Mouse (Mus musculus): Measurements from ENCODE around the gene Ntn1. TPM values are rescaled to one million over a fixed set of nuclear protein-coding genes. Genes with fewer than 3 reads are reported as not detected.

Ntn1 gene
- polyA plus RNA-seq, 1 experiment from 2014 or later: 14.1 TPM

DNA sequence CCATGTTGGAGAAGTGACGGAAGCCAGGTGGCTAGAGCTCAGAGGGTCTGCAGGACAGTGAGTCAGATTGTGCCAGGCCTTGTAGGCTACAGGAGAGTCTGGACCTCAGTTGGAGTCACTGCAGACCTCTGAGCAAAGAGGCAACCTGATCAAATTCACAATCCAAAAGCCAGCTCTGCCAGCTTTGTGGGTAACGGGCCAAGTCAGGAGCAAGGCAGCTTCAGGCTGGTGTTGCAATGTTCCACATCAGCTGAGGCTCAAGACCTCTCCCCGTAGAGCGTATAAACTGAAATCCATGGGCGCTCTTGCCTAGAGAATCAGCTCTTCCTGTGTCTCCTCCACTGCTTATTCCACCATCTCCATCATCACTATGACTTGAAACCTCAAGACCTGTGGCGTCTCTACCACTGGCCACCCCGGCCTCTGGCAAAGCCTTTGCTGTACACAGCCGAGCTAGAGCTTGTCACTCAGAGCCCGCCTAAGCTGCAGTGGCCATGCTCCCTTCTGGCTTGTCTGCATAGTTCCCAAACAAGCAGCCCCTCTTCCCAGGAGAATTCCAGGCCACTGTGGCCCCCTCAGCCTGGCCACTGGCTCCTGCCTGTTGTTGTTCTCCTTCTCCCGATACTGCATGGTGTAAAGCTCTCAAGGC, 198.7 kb downstream of the Ntn1 start:
- WGBS: 84% methylated on average over 10 of the region's 10 CpGs
- Histone ChIP-seq H3K36me3 (replicated peaks; ENCODE audit: control insufficient read depth, insufficient read depth) (no peaks in the 10 kb centered on the region), H3K9me3 (ENCODE audit: control insufficient read depth, low read length) (no peaks in the 10 kb centered on the region), H3K9ac (no peak overlapping the region), H3K4me1 (replicated peaks; ENCODE audit: control insufficient read depth, insufficient read depth, low read length) (peaks cover 3% of the 10 kb centered on the region; the same call in 1 of the 2 replicates), H3K27ac (no peak overlapping the region), H3K4me3 (replicated peaks; ENCODE audit: low read length) (no peak overlapping the region), H3K27me3 (ENCODE audit: control insufficient read depth, insufficient read depth, low read length) (no peaks in the 10 kb centered on the region), H3K4me2 (replicated peaks) (no peak overlapping the region)
- ATAC-seq (ENCODE audit: low FRiP score): no peak
- DNase-seq (ENCODE audit: low spot score): no peak

GRCm38 (mm10) chr11:68201063-68201462, 199.6 kb downstream of the Ntn1 start:
- Histone ChIP-seq H3K9me3 (ENCODE audit: control insufficient read depth, low read length) (no peaks in the 10 kb centered on the region), H3K4me2 (replicated peaks) (no peak overlapping the region), H3K9ac (no peak overlapping the region), H3K36me3 (replicated peaks; ENCODE audit: control insufficient read depth, insufficient read depth) (no peaks in the 10 kb centered on the region), H3K4me1 (replicated peaks; ENCODE audit: control insufficient read depth, insufficient read depth, low read length) (peaks cover 3% of the 10 kb centered on the region; the same call in 1 of the 2 replicates), H3K27ac (no peak overlapping the region), H3K27me3 (ENCODE audit: control insufficient read depth, insufficient read depth, low read length) (no peaks in the 10 kb centered on the region), H3K4me3 (replicated peaks; ENCODE audit: low read length) (no peak overlapping the region)
- ATAC-seq (ENCODE audit: low FRiP score) (no peak), DNase-seq (ENCODE audit: low spot score) (no peak)
- WGBS: 86% methylated on average over 1 of the region's 1 CpGs

- H3K4me1 ChIP-seq (replicated peaks; ENCODE audit: control insufficient read depth, insufficient read depth, low read length): peaks cover 8% of the 10 kb centered on the region; the same call in 1 of the 2 replicates
Observed at GRCm38 (mm10) chr11:68200500-68200899, 200.1 kb downstream of the Ntn1 start.

GRCm38 (mm10) chr11:68199801-68200423, 200.7 kb downstream of the Ntn1 start:
- H3K4me3 ChIP-seq (replicated peaks; ENCODE audit: low read length): no peak overlapping the region
- no peaks in the 10 kb centered on the region for H3K27me3 ChIP-seq (ENCODE audit: control insufficient read depth, insufficient read depth, low read length)
- ATAC-seq (ENCODE audit: low FRiP score): no peak
- H3K4me1 ChIP-seq (replicated peaks; ENCODE audit: control insufficient read depth, insufficient read depth, low read length): peaks cover 12% of the 10 kb centered on the region; the same call in 1 of the 2 replicates
- WGBS: 29% methylated on average over 10 of the region's 10 CpGs
- H3K9me3 ChIP-seq (ENCODE audit: control insufficient read depth, low read length): no peaks in the 10 kb centered on the region
- no peaks in the 10 kb centered on the region for H3K36me3 ChIP-seq (replicated peaks; ENCODE audit: control insufficient read depth, insufficient read depth)
- no peak overlapping the region for H3K27ac ChIP-seq
- DNase-seq (ENCODE audit: low spot score): no peak
- no peak overlapping the region for H3K9ac ChIP-seq
- H3K4me2 ChIP-seq (replicated peaks): no peak overlapping the region

More at GRCm38 (mm10) chr11:68200500-68200899, 200.1 kb downstream of the Ntn1 start:
- no peaks in the 10 kb centered on the region for H3K36me3 ChIP-seq (replicated peaks; ENCODE audit: control insufficient read depth, insufficient read depth)
- WGBS: 96% methylated on average over 4 of the region's 4 CpGs
- DNase-seq (ENCODE audit: low spot score): no peak
- H3K4me2 ChIP-seq (replicated peaks): no peak overlapping the region
- no peak overlapping the region for H3K27ac ChIP-seq
- no peaks in the 10 kb centered on the region for H3K9me3 ChIP-seq (ENCODE audit: control insufficient read depth, low read length)
- H3K4me3 ChIP-seq (replicated peaks; ENCODE audit: low read length): no peak overlapping the region
- no peak for ATAC-seq (ENCODE audit: low FRiP score)
- H3K27me3 ChIP-seq (ENCODE audit: control insufficient read depth, insufficient read depth, low read length): no peaks in the 10 kb centered on the region
- no peak overlapping the region for H3K9ac ChIP-seq

DNA sequence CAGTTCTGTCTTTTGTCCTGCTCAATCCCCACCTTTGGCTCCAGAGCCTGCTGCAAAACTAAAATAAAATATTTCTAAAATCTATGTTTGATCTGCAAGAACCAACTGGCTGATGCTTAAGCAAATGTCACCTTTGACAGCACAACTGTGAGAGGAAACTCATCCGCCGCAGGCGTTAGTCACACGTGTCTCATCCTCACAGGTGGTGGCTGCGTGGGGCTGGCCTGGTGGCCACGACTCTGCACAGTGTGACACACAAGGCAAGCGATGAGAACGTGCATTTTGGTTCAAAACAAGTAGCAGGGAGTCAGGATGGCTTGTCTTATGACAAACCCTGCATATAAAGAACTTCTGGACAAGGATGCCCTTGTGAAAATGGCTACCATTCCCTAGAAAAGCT, 201.5 kb downstream of the Ntn1 start:
- WGBS: 69% methylated on average over 8 of the region's 8 CpGs
- Histone ChIP-seq H3K27ac (no peak overlapping the region), H3K36me3 (replicated peaks; ENCODE audit: control insufficient read depth, insufficient read depth) (no peaks in the 10 kb centered on the region), H3K27me3 (ENCODE audit: control insufficient read depth, insufficient read depth, low read length) (no peaks in the 10 kb centered on the region), H3K9me3 (ENCODE audit: control insufficient read depth, low read length) (no peaks in the 10 kb centered on the region), H3K4me1 (replicated peaks; ENCODE audit: control insufficient read depth, insufficient read depth, low read length) (peaks cover 13% of the 10 kb centered on the region; the same call in 1 of the 2 replicates), H3K9ac (no peak overlapping the region), H3K4me3 (replicated peaks; ENCODE audit: low read length) (no peak overlapping the region), H3K4me2 (replicated peaks) (no peak overlapping the region)
- DNase-seq (ENCODE audit: low spot score) (no peak), ATAC-seq (ENCODE audit: low FRiP score) (no peak)

GRCm38 (mm10) chr11:68198696-68199095, 201.9 kb downstream of the Ntn1 start:
- 66% methylated on average over 10 of the region's 10 CpGs for WGBS
- Histone ChIP-seq H3K4me2 (replicated peaks) (no peak overlapping the region), H3K4me3 (replicated peaks; ENCODE audit: low read length) (no peak overlapping the region), H3K36me3 (replicated peaks; ENCODE audit: control insufficient read depth, insufficient read depth) (no peaks in the 10 kb centered on the region), H3K4me1 (replicated peaks; ENCODE audit: control insufficient read depth, insufficient read depth, low read length) (peaks cover 13% of the 10 kb centered on the region; the same call in 1 of the 2 replicates), H3K27me3 (ENCODE audit: control insufficient read depth, insufficient read depth, low read length) (no peaks in the 10 kb centered on the region), H3K9me3 (ENCODE audit: control insufficient read depth, low read length) (no peaks in the 10 kb centered on the region), H3K9ac (no peak overlapping the region), H3K27ac (no peak overlapping the region)
- DNase-seq (ENCODE audit: low spot score): no peak
- ATAC-seq (ENCODE audit: low FRiP score): no peak

GRCm38 (mm10) chr11:68197471-68197870, 203.2 kb downstream of the Ntn1 start:
- Histone ChIP-seq H3K4me2 (replicated peaks) (no peak overlapping the region), H3K9me3 (ENCODE audit: control insufficient read depth, low read length) (no peaks in the 10 kb centered on the region), H3K4me3 (replicated peaks; ENCODE audit: low read length) (no peak overlapping the region), H3K27ac (no peak overlapping the region), H3K9ac (no peak overlapping the region), H3K27me3 (ENCODE audit: control insufficient read depth, insufficient read depth, low read length) (no peaks in the 10 kb centered on the region), H3K36me3 (replicated peaks; ENCODE audit: control insufficient read depth, insufficient read depth) (no peaks in the 10 kb centered on the region), H3K4me1 (replicated peaks; ENCODE audit: control insufficient read depth, insufficient read depth, low read length) (peaks cover 13% of the 10 kb centered on the region; the same call in 1 of the 2 replicates)
- ATAC-seq (ENCODE audit: low FRiP score) (no peak), DNase-seq (ENCODE audit: low spot score) (no peak)
- 90% methylated on average over 11 of the region's 11 CpGs for WGBS

- H3K9me3 ChIP-seq (ENCODE audit: control insufficient read depth, low read length): no peaks in the 10 kb centered on the region
- H3K4me2 ChIP-seq (replicated peaks): no peak overlapping the region
- no peak for ATAC-seq (ENCODE audit: low FRiP score)
- no peak overlapping the region for H3K4me3 ChIP-seq (replicated peaks; ENCODE audit: low read length)
- no peak for DNase-seq (ENCODE audit: low spot score)
- H3K9ac ChIP-seq: no peak overlapping the region
- H3K36me3 ChIP-seq (replicated peaks; ENCODE audit: control insufficient read depth, insufficient read depth): no peaks in the 10 kb centered on the region
- no peak overlapping the region for H3K27ac ChIP-seq
- peaks cover 13% of the 10 kb centered on the region; the same call in 1 of the 2 replicates for H3K4me1 ChIP-seq (replicated peaks; ENCODE audit: control insufficient read depth, insufficient read depth, low read length)
- H3K27me3 ChIP-seq (ENCODE audit: control insufficient read depth, insufficient read depth, low read length): no peaks in the 10 kb centered on the region
- WGBS: 64% methylated on average over 6 of the region's 6 CpGs
Observed at GRCm38 (mm10) chr11:68196566-68196965, 204.1 kb downstream of the Ntn1 start.

DNA sequence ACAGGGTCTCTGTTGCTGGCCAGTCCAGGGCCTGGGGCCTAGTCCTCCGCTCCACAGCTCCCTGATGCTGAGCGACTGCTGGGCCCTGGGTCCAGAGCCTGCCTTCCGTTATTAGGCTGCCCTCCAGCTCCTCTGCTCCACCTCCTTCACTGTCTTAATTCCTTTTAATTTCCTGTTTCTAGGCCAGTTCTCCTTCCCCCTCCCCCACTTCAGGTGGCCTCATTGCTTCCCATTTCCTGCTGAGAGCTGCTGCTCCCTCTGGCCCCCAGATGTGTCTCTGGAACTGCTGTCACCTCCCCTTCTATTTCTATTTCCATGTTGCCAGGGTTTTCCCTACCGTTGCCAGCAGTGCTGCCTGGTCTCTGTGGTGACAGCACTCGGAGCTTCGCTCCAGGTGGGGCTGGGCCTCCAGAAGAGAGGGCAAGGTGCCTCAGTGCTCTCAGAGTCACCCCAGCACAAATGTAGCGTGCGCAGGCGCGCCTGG, 204.9 kb downstream of the Ntn1 start:
- 56% methylated on average over 10 of the region's 10 CpGs for WGBS
- Histone ChIP-seq H3K9ac (no peak overlapping the region), H3K4me1 (replicated peaks; ENCODE audit: control insufficient read depth, insufficient read depth, low read length) (peaks cover 13% of the 10 kb centered on the region; the same call in 1 of the 2 replicates), H3K9me3 (ENCODE audit: control insufficient read depth, low read length) (no peaks in the 10 kb centered on the region), H3K27me3 (ENCODE audit: control insufficient read depth, insufficient read depth, low read length) (no peaks in the 10 kb centered on the region), H3K4me3 (replicated peaks; ENCODE audit: low read length) (no peak overlapping the region), H3K27ac (no peak overlapping the region), H3K4me2 (replicated peaks) (no peak overlapping the region), H3K36me3 (replicated peaks; ENCODE audit: control insufficient read depth, insufficient read depth) (no peaks in the 10 kb centered on the region)
- ATAC-seq (ENCODE audit: low FRiP score) (no peak), DNase-seq (ENCODE audit: low spot score) (no peak)
